Mouse (Mus musculus) cerebellum, adult 2 months (tissue): ENCODE data around the gene Zfp990. TPM values are rescaled to one million over a fixed set of nuclear protein-coding genes. Genes with fewer than 3 reads are reported as not detected.
"Not testable (repeated sequence)": the region's sequence is repeated elsewhere in the genome, so short reads cannot be mapped to it uniquely, and the experiment has no call there.

ENCODE experiments used
- DNase-seq, 2 experiments: peaks; one replicate each; pipeline ENCODE4 v3.0.0; 2021
- H3K27ac ChIP-seq: fragments of 200-500 bp; 2 replicates; pipeline ENCODE4 v1.5.1; 2012; ENCODE audit warnings: low read length, control low read depth, inconsistent platforms; ENCODE audit not compliant: insufficient read depth
- H3K27me3 ChIP-seq: fragments of 200-500 bp; 2 replicates; pipeline ENCODE4 v1.6.1; 2012; ENCODE audit warnings: inconsistent platforms, mild to moderate bottlenecking, low read length, moderate library complexity; ENCODE audit not compliant: control insufficient read depth, insufficient read depth
- H3K4me1 ChIP-seq: fragments of 200-500 bp; 2 replicates; pipeline ENCODE4 v1.6.1; 2011; ENCODE audit warnings: low read length; ENCODE audit not compliant: control insufficient read depth, insufficient read depth
- H3K4me3 ChIP-seq: fragments of 200-500 bp; replicated peaks from 2 replicates; pipeline ENCODE3; 2011; ENCODE audit warnings: mild to moderate bottlenecking, low read depth, low read length, control low read depth; ENCODE audit not compliant: insufficient read depth
- CTCF ChIP-seq: fragments of 200-500 bp; IDR thresholded peaks from 2 replicates; pipeline ENCODE4 v1.5.1; 2011; ENCODE audit warnings: low read depth, mild to moderate bottlenecking, control low read depth, low read length, moderate library complexity, borderline replicate concordance; ENCODE audit not compliant: insufficient read depth
- POLR2A ChIP-seq: fragments of 200-500 bp; IDR thresholded peaks from 2 replicates; pipeline ENCODE4 v1.6.1; 2011; ENCODE audit warnings: low read length, control low read depth, borderline replicate concordance; ENCODE audit not compliant: insufficient read depth
- WGBS: fragments of 180-500 bp; shearing (Covaris S2); methylation state at CpG from one replicate; pipeline ENCODE4 v1.1.7; 2018; 5-methylcytosine and 5-hydroxymethylcytosine counted together
- polyA plus RNA-seq: library from polyadenylated mRNA; depleted of rRNA; stranded (reverse); fragments of >200 nt; gene quantifications from 2 replicates; pipeline ENCODE4 v1.2.3, GENCODE M21; 2012; rRNA removed

The Zfp990 gene
- not detected in 2 replicates for polyA plus RNA-seq

- DNase-seq, H3K4me1 ChIP-seq, H3K4me3 ChIP-seq, H3K27ac ChIP-seq, H3K27me3 ChIP-seq: not testable (repeated sequence)
- 78% methylated on average over 4 of the region's 4 CpGs for WGBS
Observed at GRCm38 (mm10) chr4:145510459-145510858, at the start of gene Zfp990. Gene Zfp990 (plus strand): TSS chr4:145510759.

- DNase-seq, H3K4me3 ChIP-seq, H3K27ac ChIP-seq, H3K4me1 ChIP-seq, H3K27me3 ChIP-seq: not testable (repeated sequence)
- WGBS = 19% methylated on average over 68 of the region's 68 CpGs
Observed at GRCm38 (mm10) chr4:145463553-145464253, 46.9 kb upstream of the Zfp990 start.

GRCm38 (mm10) chr4:145478128-145478527 is 32.4 kb upstream of the Zfp990 start:
- H3K4me3 ChIP-seq = no peak overlapping the region
- no peak overlapping the region for H3K27ac ChIP-seq
- no peaks in the 10 kb centered on the region for H3K4me1 ChIP-seq
- 70% methylated on average over 3 of the region's 3 CpGs for WGBS
- no peaks in the 10 kb centered on the region; the same call in 1 of the 2 replicates for H3K27me3 ChIP-seq
- no peak for DNase-seq
- no peak for TF ChIP-seq CTCF
- TF ChIP-seq POLR2A = no peak

- not testable (repeated sequence) for DNase-seq, H3K27ac ChIP-seq, H3K4me3 ChIP-seq, H3K27me3 ChIP-seq, H3K4me1 ChIP-seq
- WGBS = 86% methylated on average over 8 of the region's 8 CpGs
Observed at GRCm38 (mm10) chr4:145480699-145481098, 29.9 kb upstream of the Zfp990 start.

GRCm38 (mm10) chr4:145489396-145489795 is 21.2 kb upstream of the Zfp990 start:
- no peaks in the 10 kb centered on the region for H3K27me3 ChIP-seq
- TF ChIP-seq CTCF = no peak
- TF ChIP-seq POLR2A = no peak
- H3K27ac ChIP-seq = no peak overlapping the region
- no peak for DNase-seq
- no peak overlapping the region for H3K4me3 ChIP-seq
- H3K4me1 ChIP-seq = no peaks in the 10 kb centered on the region

GRCm38 (mm10) chr4:145492132-145492531 is 18.4 kb upstream of the Zfp990 start:
- WGBS = 81% methylated on average over 11 of the region's 11 CpGs
- H3K4me3 ChIP-seq = no peak overlapping the region
- no peaks in the 10 kb centered on the region for H3K4me1 ChIP-seq
- no peak for DNase-seq
- H3K27ac ChIP-seq = no peak overlapping the region
- no peaks in the 10 kb centered on the region for H3K27me3 ChIP-seq
- TF ChIP-seq POLR2A = no peak
- no peak for TF ChIP-seq CTCF

GRCm38 (mm10) chr4:145493316-145493715 is 17.2 kb upstream of the Zfp990 start:
- WGBS = 60% methylated on average over 2 of the region's 2 CpGs

GRCm38 (mm10) chr4:145514637-145515036 is 4.1 kb downstream of the Zfp990 start:
- WGBS = 39% methylated on average over 2 of the region's 2 CpGs
- DNase-seq, H3K27me3 ChIP-seq, H3K27ac ChIP-seq, H3K4me1 ChIP-seq, H3K4me3 ChIP-seq: not testable (repeated sequence)

More at GRCm38 (mm10) chr4:145493316-145493715, 17.2 kb upstream of the Zfp990 start:
- not testable (repeated sequence) for H3K27me3 ChIP-seq, H3K4me3 ChIP-seq, H3K27ac ChIP-seq, H3K4me1 ChIP-seq, DNase-seq

GRCm38 (mm10) chr4:145515776-145516565 is 5.4 kb downstream of the Zfp990 start:
- not testable (repeated sequence) for DNase-seq, H3K4me3 ChIP-seq, H3K27ac ChIP-seq, H3K27me3 ChIP-seq, H3K4me1 ChIP-seq
- WGBS = 72% methylated on average over 4 of the region's 4 CpGs

GRCm38 (mm10) chr4:145517391-145517790 is 6.8 kb downstream of the Zfp990 start:
- not testable (repeated sequence) for H3K4me1 ChIP-seq, H3K27me3 ChIP-seq, DNase-seq, H3K27ac ChIP-seq, H3K4me3 ChIP-seq
- WGBS = 86% methylated on average over 1 of the region's 1 CpGs

GRCm38 (mm10) chr4:145543861-145544260 is 33.3 kb downstream of the Zfp990 start:
- 66% methylated on average over 5 of the region's 5 CpGs for WGBS
- not testable (repeated sequence) for H3K27ac ChIP-seq, H3K4me1 ChIP-seq, H3K4me3 ChIP-seq, H3K27me3 ChIP-seq, DNase-seq

- H3K4me1 ChIP-seq, H3K27me3 ChIP-seq, H3K4me3 ChIP-seq, H3K27ac ChIP-seq, DNase-seq: not testable (repeated sequence)
- 17% methylated on average over 2 of the region's 2 CpGs for WGBS
Observed at GRCm38 (mm10) chr4:145545106-145545505, 34.5 kb downstream of the Zfp990 start.
